Mouse (Mus musculus) cerebellum, adult 9-11 months (tissue): Measurements from ENCODE around the gene Susd1.

Source experiments
- DNase-seq: peaks from one replicate; pipeline ENCODE4 v3.0.0; 2022

Gene Susd1

DNA sequence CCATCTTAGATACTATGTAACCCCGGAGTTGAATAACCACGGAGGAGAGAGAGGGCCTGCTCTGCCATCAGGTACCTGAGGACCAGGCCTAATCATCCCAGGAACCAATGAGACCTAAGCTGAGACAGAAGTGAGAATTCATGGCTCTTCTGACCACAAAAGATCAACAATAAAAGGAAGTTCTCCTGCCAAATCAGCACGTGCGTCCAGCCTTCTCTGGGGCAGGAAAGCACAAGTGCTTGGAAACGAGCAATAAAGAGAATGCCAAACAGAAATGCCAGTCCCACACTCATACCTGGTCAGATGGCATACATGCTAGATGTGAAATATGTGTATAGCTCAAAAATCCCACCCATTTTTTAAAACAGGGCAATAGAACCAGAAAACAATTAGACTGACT lies 58.6 kb downstream of the Susd1 start:
- DNase-seq: no peak

- no peak for DNase-seq
These were observed 59.8 kb downstream of the Susd1 start for GRCm38 (mm10) chr4:59378631-59379030.

- no peak for DNase-seq
These were observed 64.0 kb downstream of the Susd1 start for GRCm38 (mm10) chr4:59374271-59374938.

DNA sequence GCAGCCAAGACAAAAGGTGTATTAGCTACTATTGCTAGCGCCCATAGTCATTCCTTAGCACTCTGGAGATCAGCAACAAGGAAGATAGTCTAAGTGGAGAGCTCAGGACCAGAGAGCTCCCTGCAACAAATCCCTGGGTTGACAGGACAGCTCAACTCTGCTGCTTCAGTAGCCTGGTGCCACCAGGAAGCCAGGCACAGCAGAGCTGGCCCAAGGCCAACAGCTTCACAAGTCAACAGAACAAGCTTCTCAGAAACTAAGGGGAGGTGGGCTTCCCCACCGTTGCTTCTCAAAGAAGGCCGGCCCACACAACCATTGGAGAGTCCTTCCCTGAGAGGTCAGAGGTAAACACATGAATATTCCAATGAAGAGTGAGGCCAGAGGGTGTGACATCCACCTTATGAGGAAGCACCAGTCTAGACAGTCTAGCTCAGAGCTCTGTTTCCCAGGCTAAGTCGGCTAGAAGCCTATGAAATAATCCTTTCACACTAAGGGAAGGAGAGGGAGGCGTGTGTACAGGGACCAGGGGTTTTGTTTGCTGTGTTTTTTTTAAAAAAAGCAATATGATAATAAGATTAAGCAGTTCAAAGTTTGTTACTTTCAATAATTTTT lies 65.8 kb downstream of the Susd1 start:
- DNase-seq: no peak

- no peak for DNase-seq
These were observed 66.5 kb downstream of the Susd1 start for GRCm38 (mm10) chr4:59371910-59372309.

- no peak for DNase-seq
These were observed 68.5 kb downstream of the Susd1 start for GRCm38 (mm10) chr4:59369941-59370340.

DNA sequence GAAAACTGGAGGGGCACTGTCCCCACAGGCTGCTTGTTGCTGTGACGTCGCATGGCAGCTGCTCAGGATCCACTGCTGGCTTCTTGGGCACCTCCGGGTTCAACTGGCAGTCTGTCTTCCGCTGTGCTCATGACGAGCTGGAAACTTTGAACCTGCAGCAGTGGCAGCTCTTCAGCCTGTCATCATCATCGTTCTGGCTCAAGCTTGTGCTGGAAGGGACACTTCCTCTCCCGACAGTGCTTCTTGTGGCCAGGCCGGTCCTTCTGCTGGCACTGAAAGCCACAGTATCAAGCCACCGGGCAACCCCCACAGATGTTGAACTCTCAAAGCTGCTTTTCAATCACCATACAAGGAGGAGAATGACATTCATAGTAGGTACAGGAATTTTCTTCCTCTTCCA lies 70.3 kb downstream of the Susd1 start:
- no peak for DNase-seq

DNA sequence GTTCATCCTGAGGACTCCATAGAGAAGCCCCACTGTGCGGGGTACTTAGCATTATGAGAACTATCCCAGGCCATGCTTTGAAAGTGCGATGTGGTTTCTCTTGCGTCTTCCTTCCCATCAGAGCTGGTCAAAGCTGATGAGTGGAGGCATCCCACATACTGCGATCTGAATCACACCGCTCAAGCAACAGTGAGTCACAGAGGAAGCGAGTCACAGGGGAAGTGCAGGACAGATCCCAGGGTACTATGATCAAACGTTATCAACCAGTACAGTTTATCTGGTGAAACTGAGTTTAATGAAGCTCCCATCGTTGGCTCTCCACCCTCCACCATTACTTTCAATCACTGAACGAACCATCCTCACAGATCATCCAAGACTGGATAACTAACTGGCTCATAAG lies 72.2 kb downstream of the Susd1 start:
- DNase-seq: no peak

- DNase-seq: no peak
These were observed 72.9 kb downstream of the Susd1 start for GRCm38 (mm10) chr4:59365571-59365970.

GRCm38 (mm10) chr4:59364229-59365173 lies 73.9 kb downstream of the Susd1 start:
- no peak for DNase-seq

GRCm38 (mm10) chr4:59363041-59363440 lies 75.4 kb downstream of the Susd1 start:
- no peak for DNase-seq

GRCm38 (mm10) chr4:59360704-59361103 lies 77.7 kb downstream of the Susd1 start:
- peak; percentile 56 for DNase-seq

GRCm38 (mm10) chr4:59359921-59360320 lies 78.5 kb downstream of the Susd1 start:
- DNase-seq: no peak

GRCm38 (mm10) chr4:59358960-59359359 lies 79.5 kb downstream of the Susd1 start:
- DNase-seq: no peak

- DNase-seq: no peak
These were observed 83.0 kb downstream of the Susd1 start for GRCm38 (mm10) chr4:59355421-59355820.

DNA sequence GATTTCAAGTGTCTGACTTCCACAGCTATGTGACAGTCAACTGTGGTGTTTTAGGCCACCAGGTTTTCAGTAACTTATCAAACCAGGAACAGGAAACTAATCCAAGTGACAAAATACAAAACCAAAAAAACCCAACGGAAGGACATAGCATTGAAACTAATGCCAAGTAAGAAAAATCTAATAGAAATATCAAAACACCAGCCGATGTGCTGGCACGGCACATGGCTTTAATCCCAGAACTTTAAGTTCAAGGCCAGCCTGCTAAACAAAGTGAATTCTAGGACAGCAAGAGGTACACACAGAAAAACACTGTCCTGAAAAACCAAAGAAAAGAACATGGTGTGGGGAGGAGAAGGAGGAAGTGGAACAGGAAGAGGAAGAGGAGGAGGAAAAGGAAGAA lies 83.8 kb downstream of the Susd1 start:
- no peak for DNase-seq

DNA sequence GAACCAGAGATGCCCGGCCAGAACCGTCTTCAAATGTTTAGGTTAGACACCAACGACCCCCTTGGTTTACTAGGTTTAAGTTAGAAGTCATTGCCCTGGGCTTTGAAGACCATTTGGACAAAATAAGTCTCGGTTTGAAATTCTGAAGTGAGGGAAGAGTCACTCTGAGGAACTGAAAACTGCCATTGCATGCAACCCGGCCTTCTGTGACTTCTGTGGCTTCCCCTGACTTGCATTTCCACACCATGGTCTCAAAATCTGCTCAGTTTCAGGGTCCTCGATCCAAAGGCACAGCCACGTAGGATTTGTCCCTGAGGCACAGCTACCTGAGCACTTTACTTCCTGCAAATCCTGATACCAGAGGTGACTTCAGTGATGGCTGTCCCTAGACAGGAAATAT lies 86.5 kb downstream of the Susd1 start:
- no peak for DNase-seq

GRCm38 (mm10) chr4:59350354-59350753 lies 88.1 kb downstream of the Susd1 start:
- DNase-seq: no peak

GRCm38 (mm10) chr4:59349425-59350185 lies 88.8 kb downstream of the Susd1 start:
- no peak for DNase-seq

GRCm38 (mm10) chr4:59340714-59341113 lies 97.7 kb downstream of the Susd1 start:
- peak; percentile 52 for DNase-seq

GRCm38 (mm10) chr4:59340046-59340445 lies 98.4 kb downstream of the Susd1 start:
- no peak for DNase-seq

GRCm38 (mm10) chr4:59338896-59339535 lies 99.4 kb downstream of the Susd1 start:
- no peak for DNase-seq

GRCm38 (mm10) chr4:59337533-59337885 lies 100.9 kb downstream of the Susd1 start:
- no peak for DNase-seq
